Mouse (Mus musculus) brain, embryonic 14.5 days (tissue): ENCODE data around the gene S100a5. TPM values are rescaled to one million over a fixed set of nuclear protein-coding genes. Genes with fewer than 3 reads are reported as not detected.

Source experiments
- DNase-seq: peaks from one replicate; pipeline ENCODE4 v3.0.0-alpha.2; 2011; ENCODE audit warnings: low read depth
- CTCF ChIP-seq: fragments of 200-500 bp; IDR thresholded peaks from 2 replicates; pipeline ENCODE4 v1.5.1; 2012; ENCODE audit warnings: inconsistent platforms, mild to moderate bottlenecking, moderate library complexity, borderline replicate concordance; ENCODE audit not compliant: insufficient read depth, insufficient read length; ENCODE audit errors: extremely low read depth
- POLR2A ChIP-seq: fragments of 200-500 bp; IDR thresholded peaks from 2 replicates; pipeline ENCODE4 v1.6.1; 2012; ENCODE audit warnings: mild to moderate bottlenecking, inconsistent platforms, borderline replicate concordance; ENCODE audit not compliant: poor library complexity, insufficient read depth, insufficient read length, severe bottlenecking; ENCODE audit errors: extremely low read depth
- polyA plus RNA-seq: library from polyadenylated mRNA; depleted of rRNA; stranded (reverse); fragments of >200 nt; gene quantifications from 2 replicates; pipeline ENCODE4 v1.2.3, GENCODE M21; 2012

S100a5 gene
- polyA plus RNA-seq, 1 experiment = not detected

GRCm38 (mm10) chr3:90604416-90604815 is 3.9 kb upstream of the S100a5 start:
- TF ChIP-seq CTCF (no peak), POLR2A (no peak)
- DNase-seq = peak; percentile 92

- no peak for DNase-seq
- TF ChIP-seq CTCF (no peak), POLR2A (no peak)
Observed at GRCm38 (mm10) chr3:90605049-90605448, 3.3 kb upstream of the S100a5 start.

DNA sequence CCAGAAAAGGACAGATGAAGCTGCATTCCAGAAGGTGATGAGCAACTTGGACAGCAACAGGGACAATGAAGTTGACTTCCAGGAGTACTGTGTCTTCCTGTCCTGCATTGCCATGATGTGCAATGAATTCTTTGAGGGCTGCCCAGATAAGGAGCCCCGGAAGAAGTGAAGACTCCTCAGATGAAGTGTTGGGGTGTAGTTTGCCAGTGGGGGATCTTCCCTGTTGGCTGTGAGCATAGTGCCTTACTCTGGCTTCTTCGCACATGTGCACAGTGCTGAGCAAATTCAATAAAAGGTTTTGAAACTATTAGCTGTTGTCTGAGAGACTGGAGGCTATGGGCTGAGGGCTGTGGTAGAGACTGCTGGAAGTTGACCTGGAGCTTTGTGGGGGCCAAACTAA is 2.6 kb upstream of the S100a5 start:
- TF ChIP-seq POLR2A (no peak), CTCF (no peak)
- no peak for DNase-seq

GRCm38 (mm10) chr3:90606185-90606584 is 2.1 kb upstream of the S100a5 start:
- peak; percentile 8 for DNase-seq
- TF ChIP-seq POLR2A (no peak), CTCF (no peak)

DNA sequence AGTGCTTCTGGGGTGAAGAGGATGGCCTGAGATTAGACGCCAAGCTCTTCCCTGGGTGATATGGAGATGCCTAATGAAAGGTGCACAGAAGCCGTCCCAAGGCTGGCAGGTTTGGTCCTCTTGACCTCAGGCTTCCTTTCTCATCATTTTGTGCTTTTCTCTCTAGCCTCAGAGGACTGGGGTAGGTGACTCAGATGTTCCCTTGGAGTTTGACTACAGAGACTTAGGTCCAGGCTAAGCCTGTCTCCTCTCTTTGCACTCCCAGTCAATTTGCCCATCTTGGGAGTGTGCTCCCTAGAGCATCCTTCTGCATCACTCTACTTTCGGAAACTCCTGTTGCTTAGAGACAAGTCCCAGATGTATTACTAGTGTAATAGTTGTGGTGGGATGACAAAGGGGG is 962 bp upstream of the S100a5 start:
- TF ChIP-seq CTCF = no peak
- no peak for DNase-seq

- TF ChIP-seq POLR2A (no peak), CTCF (no peak)
Observed at GRCm38 (mm10) chr3:90609102-90609501, 779 bp downstream of the S100a5 start.

DNA sequence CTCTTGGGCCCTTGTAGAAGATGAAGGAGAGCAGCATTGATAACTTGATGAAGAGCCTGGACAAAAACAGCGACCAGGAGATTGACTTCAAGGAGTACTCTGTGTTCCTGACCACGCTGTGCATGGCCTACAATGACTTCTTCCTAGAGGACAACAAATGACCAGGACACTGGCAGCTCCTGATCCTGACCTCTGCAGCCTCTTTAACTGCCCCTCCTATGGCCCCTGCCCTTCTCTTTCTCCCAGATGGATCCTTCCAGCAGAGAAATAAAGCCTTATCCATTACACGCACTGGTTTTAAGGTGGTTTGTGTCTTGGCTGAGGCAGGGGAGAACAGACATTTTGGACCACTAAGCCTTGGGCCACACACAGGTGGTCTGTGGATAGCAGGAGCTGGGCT is 3.2 kb downstream of the S100a5 start:
- TF ChIP-seq POLR2A = no peak
- TF ChIP-seq CTCF = no peak
- DNase-seq = no peak

More at GRCm38 (mm10) chr3:90609102-90609501, 779 bp downstream of the S100a5 start:
- no peak for DNase-seq

- TF ChIP-seq POLR2A (no peak), CTCF (no peak)
Observed at GRCm38 (mm10) chr3:90612061-90612460, 3.7 kb downstream of the S100a5 start.

GRCm38 (mm10) chr3:90612728-90613291 is 4.5 kb downstream of the S100a5 start, which contains the start of gene S100a6:
S100a6 (plus strand) TSS chr3:90612882.
- TF ChIP-seq POLR2A = no peak
- TF ChIP-seq CTCF = peak; percentile 77
- DNase-seq = peak; percentile 73

More at GRCm38 (mm10) chr3:90612061-90612460, 3.7 kb downstream of the S100a5 start:
- DNase-seq = no peak

DNA sequence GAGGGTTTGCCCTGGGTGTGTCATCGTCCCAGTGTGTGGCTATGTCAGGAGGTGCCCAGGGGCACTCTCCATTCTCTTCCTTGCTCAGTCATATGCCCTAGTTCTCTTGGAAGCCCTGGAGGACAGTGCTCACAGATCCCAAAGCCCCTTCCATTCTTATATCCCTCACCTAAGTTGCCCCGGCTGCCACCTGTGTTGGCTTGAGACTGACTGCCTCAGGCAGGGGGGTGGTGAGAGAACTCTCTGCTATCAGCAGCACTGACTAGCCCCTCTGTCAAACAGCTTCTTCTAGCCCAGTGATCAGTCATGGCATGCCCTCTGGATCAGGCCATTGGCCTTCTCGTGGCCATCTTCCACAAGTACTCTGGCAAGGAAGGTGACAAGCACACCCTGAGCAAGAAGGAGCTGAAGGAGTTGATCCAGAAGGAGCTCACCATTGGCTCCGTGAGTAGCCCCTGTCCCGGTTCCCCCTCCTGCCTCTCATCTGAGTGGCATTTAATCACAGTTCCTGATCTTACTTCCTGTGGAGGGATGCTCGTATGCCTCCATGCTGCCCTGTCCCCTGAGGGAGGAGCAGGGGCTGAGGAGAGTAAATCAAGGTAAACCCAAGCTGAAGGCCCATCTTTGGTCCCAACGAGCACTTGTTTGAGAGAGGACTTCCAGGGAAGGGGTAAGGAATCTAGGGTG is 5.3 kb downstream of the S100a5 start:
- no peak for TF ChIP-seq POLR2A
- TF ChIP-seq CTCF = no peak
- DNase-seq = no peak

- no peak for DNase-seq
- TF ChIP-seq POLR2A (no peak), CTCF (no peak)
Observed at GRCm38 (mm10) chr3:90614148-90614530, 5.8 kb downstream of the S100a5 start.
